Mouse (Mus musculus): ENCODE measurements around the gene Pik3r1.

DNA sequence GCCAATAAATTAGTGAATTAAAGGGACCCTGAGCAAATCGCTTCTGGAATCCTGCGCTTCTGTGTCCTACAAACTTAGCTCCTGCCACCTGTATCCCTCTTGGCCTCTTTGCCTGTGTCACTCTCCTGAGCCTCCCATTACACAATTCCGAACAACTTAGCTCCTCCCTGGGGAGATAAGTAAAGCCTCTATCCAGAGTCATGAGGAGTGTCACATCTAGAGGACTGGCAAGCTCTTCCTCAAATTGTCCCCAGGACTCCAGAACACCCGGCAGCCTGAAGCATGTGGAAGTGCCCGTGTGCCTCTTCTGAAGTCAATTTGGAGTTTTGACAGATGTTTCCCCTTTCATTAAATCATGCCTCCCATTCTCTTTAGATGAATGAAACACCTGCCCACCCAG is 6.4 kb downstream of the Pik3r1 start:
- TF ChIP-seq CTCF (IDR thresholded peaks at IDR 0.05; ENCODE audit: low read depth): no peak
- TF ChIP-seq EP300 (IDR thresholded peaks at IDR 0.05; ENCODE audit: low read depth): no peak

All from heart, postnatal 0 days (tissue).